Mouse (Mus musculus): ENCODE measurements around the gene Grin2b. TPM values are rescaled to one million over a fixed set of nuclear protein-coding genes. Genes with fewer than 3 reads are reported as not detected.

The Grin2b gene
- polyA plus RNA-seq, 1 experiment, result not detected

DNA sequence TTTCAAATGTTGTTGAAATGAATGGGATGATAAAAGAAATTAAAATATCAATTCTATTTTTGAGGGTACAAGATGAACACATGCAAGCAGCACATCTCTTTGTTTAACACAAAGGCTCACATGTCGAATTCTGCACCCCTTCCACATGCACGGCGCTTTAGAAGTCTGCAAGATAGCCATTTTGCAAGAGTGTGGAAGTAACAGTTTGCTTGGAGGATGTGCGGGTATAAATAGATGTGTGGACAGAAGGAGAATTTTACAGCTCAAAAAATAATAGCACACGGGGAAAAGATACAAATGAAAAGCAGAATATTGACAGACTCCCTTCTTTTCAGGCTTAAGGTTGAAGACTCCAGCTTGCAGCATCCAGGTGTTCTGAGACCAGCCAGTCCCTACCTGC lies 2.9 kb downstream of the Grin2b start:
- Histone ChIP-seq H3K27me3 (ENCODE audit: control insufficient read depth) (peaks cover 14% of the 10 kb centered on the region), H3K4me1 (ENCODE audit: control insufficient read depth) (no peaks in the 10 kb centered on the region), H3K36me3 (ENCODE audit: control insufficient read depth) (no peaks in the 10 kb centered on the region), H3K9me3 (ENCODE audit: control insufficient read depth, low read length) (peaks cover 9% of the 10 kb centered on the region; the same call in 1 of the 2 replicates), H3K4me3 (replicated peaks) (no peak overlapping the region)
- TF ChIP-seq GATA1 (IDR thresholded peaks at IDR 0.05; ENCODE audit: low read length) (no peak), TAL1 (IDR thresholded peaks at IDR 0.05; ENCODE audit: low read length) (no peak)

DNA sequence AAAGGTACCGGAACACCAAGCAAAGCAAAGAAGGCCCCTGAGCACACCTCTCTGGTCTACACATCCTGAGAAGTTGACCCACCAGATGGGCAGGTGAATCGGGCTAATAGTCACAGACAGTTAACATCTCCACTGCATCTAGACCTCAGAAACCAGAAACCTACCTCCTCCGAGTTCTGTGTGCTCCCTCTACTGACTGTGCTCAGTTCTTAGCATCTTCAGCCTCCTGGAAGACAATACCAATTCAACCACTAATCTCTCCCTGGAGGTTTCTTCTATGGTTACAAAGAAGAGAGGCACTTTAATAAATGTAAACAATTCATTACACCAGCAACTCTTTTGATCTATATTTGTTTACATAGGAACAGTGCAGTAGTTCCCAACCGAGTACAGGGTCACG lies 6.0 kb downstream of the Grin2b start:
- H3K4me3 ChIP-seq (replicated peaks), result no peak overlapping the region
- H3K9me3 ChIP-seq (ENCODE audit: control insufficient read depth, low read length), result peaks cover 12% of the 10 kb centered on the region; the same call in 1 of the 2 replicates
- H3K4me1 ChIP-seq (ENCODE audit: control insufficient read depth), result no peaks in the 10 kb centered on the region
- TF ChIP-seq TAL1 (IDR thresholded peaks at IDR 0.05; ENCODE audit: low read length) (no peak), GATA1 (IDR thresholded peaks at IDR 0.05; ENCODE audit: low read length) (no peak)
- peaks cover 6% of the 10 kb centered on the region for H3K27me3 ChIP-seq (ENCODE audit: control insufficient read depth)
- H3K36me3 ChIP-seq (ENCODE audit: control insufficient read depth), result no peaks in the 10 kb centered on the region

DNA sequence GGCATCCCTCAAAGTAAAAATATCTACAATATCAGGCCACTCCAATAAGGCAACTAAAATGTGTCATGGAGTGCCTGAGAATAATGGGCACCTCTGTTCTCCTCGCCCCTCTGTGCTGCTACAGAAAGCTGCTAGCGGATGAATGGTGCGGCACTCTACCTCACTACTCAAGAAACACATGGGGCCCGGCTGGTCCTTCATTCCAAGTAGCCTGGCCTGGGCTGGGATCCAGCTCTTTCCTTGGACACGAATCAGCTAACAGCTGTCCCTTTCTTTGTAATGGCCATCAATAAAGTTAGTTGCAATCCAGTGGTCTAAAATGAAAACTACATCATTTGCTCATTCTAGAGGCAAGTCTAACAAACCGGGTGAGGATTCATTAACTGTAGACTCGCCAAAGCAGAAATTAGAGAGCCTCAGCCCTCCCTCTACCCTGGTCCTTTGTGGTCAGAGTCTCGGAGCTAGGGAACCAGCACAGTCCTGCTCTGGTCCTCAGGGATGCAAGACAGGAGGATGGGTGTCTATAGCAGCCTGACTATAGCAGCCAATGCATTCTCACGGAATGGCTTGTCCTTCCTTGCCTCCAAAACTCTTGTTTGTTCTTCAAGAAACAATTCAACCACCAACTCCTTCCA lies 7.8 kb downstream of the Grin2b start:
- Histone ChIP-seq H3K27me3 (ENCODE audit: control insufficient read depth) (no peaks in the 10 kb centered on the region), H3K36me3 (ENCODE audit: control insufficient read depth) (no peaks in the 10 kb centered on the region), H3K9me3 (ENCODE audit: control insufficient read depth, low read length) (peaks cover 19% of the 10 kb centered on the region), H3K4me1 (ENCODE audit: control insufficient read depth) (no peaks in the 10 kb centered on the region), H3K4me3 (replicated peaks) (no peak overlapping the region)
- no peak for TF ChIP-seq TAL1 (IDR thresholded peaks at IDR 0.05; ENCODE audit: low read length)
- no peak for TF ChIP-seq GATA1 (IDR thresholded peaks at IDR 0.05; ENCODE audit: low read length)

DNA sequence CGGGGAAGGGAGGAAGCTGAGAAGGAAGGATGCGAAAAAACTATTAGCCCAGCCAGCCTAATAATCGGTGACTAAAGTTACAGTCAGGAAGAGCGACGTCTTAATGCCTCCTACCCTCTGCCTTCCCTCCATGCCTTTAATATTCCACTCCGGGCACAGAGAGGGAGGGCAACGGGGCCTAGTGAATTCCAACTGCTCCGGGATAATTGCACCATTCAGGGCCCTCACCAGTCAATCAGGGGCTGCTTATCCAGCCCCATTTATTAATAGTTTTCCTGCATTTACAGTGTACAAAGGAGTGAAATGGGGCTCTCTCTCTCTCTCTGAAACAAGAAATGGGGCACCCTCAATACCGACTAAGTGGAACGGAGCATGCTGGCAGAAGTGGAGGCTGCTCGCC lies 11.2 kb downstream of the Grin2b start:
- no peaks in the 10 kb centered on the region for H3K4me1 ChIP-seq (ENCODE audit: control insufficient read depth)
- peaks cover 32% of the 10 kb centered on the region for H3K9me3 ChIP-seq (ENCODE audit: control insufficient read depth, low read length)
- no peak for TF ChIP-seq GATA1 (IDR thresholded peaks at IDR 0.05; ENCODE audit: low read length)
- TF ChIP-seq TAL1 (IDR thresholded peaks at IDR 0.05; ENCODE audit: low read length), result no peak
- no peaks in the 10 kb centered on the region for H3K36me3 ChIP-seq (ENCODE audit: control insufficient read depth)
- no peaks in the 10 kb centered on the region for H3K27me3 ChIP-seq (ENCODE audit: control insufficient read depth)
- H3K4me3 ChIP-seq (replicated peaks), result no peak overlapping the region

DNA sequence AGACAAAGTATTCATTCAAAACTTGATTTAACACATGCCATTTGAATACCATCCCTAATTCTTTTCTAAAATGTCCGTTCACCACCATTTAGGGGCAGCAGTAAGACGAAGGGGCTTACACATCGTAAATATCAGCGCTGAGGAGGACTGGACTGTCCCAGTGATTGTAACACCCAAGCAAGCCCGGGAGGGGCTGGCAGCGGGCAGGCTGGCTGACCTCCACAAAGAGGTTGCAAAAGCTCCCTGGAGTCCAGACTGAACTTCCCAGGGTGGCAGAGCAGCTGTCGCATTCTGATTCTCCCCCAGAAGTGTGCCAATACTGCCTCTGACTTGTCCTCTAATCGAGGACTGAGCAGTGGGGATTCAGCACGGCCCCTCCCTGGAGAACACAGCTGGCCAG lies 19.9 kb downstream of the Grin2b start:
- peaks cover 41% of the 10 kb centered on the region for H3K9me3 ChIP-seq (ENCODE audit: control insufficient read depth, low read length)
- no peaks in the 10 kb centered on the region for H3K4me1 ChIP-seq (ENCODE audit: control insufficient read depth)
- H3K36me3 ChIP-seq (ENCODE audit: control insufficient read depth), result no peaks in the 10 kb centered on the region
- no peaks in the 10 kb centered on the region for H3K27me3 ChIP-seq (ENCODE audit: control insufficient read depth)
- TF ChIP-seq TAL1 (IDR thresholded peaks at IDR 0.05; ENCODE audit: low read length) (no peak), GATA1 (IDR thresholded peaks at IDR 0.05; ENCODE audit: low read length) (no peak)
- no peak overlapping the region for H3K4me3 ChIP-seq (replicated peaks)

DNA sequence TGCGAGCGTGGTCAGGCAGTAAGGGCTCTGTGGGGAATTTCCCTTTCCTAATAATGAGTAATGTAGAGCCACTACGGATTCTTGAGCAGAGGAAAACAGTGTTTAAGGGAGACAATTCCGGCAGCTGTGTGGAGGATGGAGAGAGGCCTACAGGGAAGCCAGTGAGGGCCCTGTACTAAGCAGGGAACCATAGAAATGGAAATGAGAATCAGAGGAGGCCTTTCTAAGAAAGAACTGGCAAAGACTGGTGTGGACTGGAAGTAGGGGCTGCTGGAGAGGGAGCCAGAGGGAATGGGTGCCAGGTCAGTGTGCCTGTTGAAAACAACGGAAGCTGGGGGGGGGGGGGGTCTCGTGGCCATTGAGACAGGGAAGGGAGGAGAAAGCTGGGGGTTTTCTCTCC lies 23.2 kb downstream of the Grin2b start:
- Histone ChIP-seq H3K4me1 (ENCODE audit: control insufficient read depth) (no peaks in the 10 kb centered on the region), H3K9me3 (ENCODE audit: control insufficient read depth, low read length) (peaks cover 40% of the 10 kb centered on the region), H3K36me3 (ENCODE audit: control insufficient read depth) (no peaks in the 10 kb centered on the region), H3K4me3 (replicated peaks) (no peak overlapping the region), H3K27me3 (ENCODE audit: control insufficient read depth) (no peaks in the 10 kb centered on the region)
- no peak for TF ChIP-seq TAL1 (IDR thresholded peaks at IDR 0.05; ENCODE audit: low read length)
- no peak for TF ChIP-seq GATA1 (IDR thresholded peaks at IDR 0.05; ENCODE audit: low read length)

DNA sequence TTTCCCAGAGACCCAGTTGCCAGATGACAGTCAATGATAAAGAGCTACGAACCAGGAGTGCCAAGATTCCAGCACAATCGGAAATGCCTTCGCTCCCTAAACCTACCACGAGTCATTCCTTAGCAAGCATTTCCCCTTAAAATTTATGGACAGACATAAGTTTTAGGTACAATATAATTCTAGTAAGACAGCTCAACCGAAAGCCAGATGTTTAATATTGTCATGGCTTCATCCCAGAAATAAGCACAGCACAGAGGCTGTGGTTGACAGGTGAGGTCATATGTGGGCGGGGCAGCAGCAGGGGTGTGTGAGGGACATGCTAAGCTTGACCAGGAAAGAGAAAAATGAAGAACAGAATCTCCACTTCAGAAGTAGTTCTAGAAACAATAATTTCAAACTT lies 33.3 kb downstream of the Grin2b start:
- TF ChIP-seq GATA1 (IDR thresholded peaks at IDR 0.05; ENCODE audit: low read length) (no peak), TAL1 (IDR thresholded peaks at IDR 0.05; ENCODE audit: low read length) (no peak)
- Histone ChIP-seq H3K4me1 (ENCODE audit: control insufficient read depth) (no peaks in the 10 kb centered on the region), H3K36me3 (ENCODE audit: control insufficient read depth) (no peaks in the 10 kb centered on the region), H3K4me3 (replicated peaks) (no peak overlapping the region), H3K27me3 (ENCODE audit: control insufficient read depth) (no peaks in the 10 kb centered on the region), H3K9me3 (ENCODE audit: control insufficient read depth, low read length) (peaks cover 30% of the 10 kb centered on the region)

DNA sequence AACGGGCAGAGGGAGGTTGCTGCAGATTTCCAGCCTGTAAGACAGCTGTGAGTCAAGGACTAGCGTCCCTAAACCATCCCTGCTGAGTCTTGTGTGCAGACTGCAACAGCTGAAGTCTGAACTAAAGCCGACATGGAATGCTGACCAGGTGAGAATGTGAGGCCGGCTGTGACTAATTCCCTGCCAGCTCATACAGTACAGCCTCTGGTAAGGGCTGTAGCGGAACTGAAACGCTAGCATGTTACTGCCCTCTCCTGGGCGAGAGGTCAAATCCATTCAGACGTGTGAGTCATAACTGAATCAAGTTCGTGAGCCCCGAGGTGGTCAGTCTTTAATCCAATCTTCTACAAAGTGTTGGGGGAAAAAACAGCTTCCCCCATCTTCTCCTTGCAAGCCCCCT lies 42.9 kb downstream of the Grin2b start:
- Histone ChIP-seq H3K36me3 (ENCODE audit: control insufficient read depth) (no peaks in the 10 kb centered on the region), H3K27me3 (ENCODE audit: control insufficient read depth) (no peaks in the 10 kb centered on the region), H3K4me3 (replicated peaks) (no peak overlapping the region), H3K9me3 (ENCODE audit: control insufficient read depth, low read length) (peaks cover 15% of the 10 kb centered on the region), H3K4me1 (ENCODE audit: control insufficient read depth) (no peaks in the 10 kb centered on the region)
- TF ChIP-seq TAL1 (IDR thresholded peaks at IDR 0.05; ENCODE audit: low read length) (no peak), GATA1 (IDR thresholded peaks at IDR 0.05; ENCODE audit: low read length) (no peak)

DNA sequence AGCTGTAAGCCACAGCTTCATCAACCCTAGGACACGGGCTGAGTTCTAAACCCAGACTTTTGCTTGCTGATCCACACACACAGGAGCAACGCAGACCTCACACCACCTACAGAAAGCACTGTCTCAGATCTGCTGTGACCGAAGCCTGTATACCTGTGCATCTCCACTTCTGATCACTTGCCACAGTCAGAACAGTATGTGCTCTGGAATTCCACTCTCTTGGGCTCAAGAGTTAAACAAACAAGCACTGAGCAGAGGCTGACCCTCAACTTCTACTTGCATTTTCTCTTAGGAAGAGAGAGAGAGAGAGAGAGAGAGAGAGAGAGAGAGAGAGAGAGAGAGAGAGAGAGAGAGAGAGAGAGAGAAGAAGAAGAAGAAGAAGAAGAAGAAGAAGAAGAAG lies 50.7 kb downstream of the Grin2b start:
- Histone ChIP-seq H3K27me3 (ENCODE audit: control insufficient read depth) (no peaks in the 10 kb centered on the region), H3K9me3 (ENCODE audit: control insufficient read depth, low read length) (peaks cover 35% of the 10 kb centered on the region), H3K4me1 (ENCODE audit: control insufficient read depth) (no peaks in the 10 kb centered on the region), H3K4me3 (replicated peaks) (no peak overlapping the region), H3K36me3 (ENCODE audit: control insufficient read depth) (no peaks in the 10 kb centered on the region)
- TF ChIP-seq GATA1 (IDR thresholded peaks at IDR 0.05; ENCODE audit: low read length), result no peak
- no peak for TF ChIP-seq TAL1 (IDR thresholded peaks at IDR 0.05; ENCODE audit: low read length)

DNA sequence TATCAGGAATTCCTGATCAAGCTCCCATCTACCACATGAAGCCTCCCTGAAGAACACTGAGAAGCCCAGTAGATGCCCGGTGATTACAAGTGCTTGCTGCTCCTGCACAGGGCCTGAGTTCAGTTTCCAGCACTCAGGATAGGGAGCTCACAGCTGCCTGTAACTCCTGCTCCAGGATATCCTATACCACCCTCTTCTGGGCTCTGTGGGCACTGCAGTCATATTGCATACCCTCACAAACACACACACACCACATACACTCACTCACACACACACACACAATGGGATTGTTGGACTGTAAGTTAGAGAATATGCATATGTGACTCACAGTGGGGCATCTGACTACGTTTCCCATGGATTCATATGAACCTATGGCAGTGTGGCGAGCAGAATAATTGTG lies 55.9 kb downstream of the Grin2b start:
- H3K36me3 ChIP-seq (ENCODE audit: control insufficient read depth), result no peaks in the 10 kb centered on the region
- H3K4me3 ChIP-seq (replicated peaks), result no peak overlapping the region
- H3K27me3 ChIP-seq (ENCODE audit: control insufficient read depth), result no peaks in the 10 kb centered on the region
- TF ChIP-seq GATA1 (IDR thresholded peaks at IDR 0.05; ENCODE audit: low read length) (no peak), TAL1 (IDR thresholded peaks at IDR 0.05; ENCODE audit: low read length) (no peak)
- H3K9me3 ChIP-seq (ENCODE audit: control insufficient read depth, low read length), result peaks cover 38% of the 10 kb centered on the region
- H3K4me1 ChIP-seq (ENCODE audit: control insufficient read depth), result no peaks in the 10 kb centered on the region

All from erythroblast, embryonic 14.5 days (primary cell).